12 mouse cellular contexts compared by ENCODE assay signal in the genomic region with DNA sequence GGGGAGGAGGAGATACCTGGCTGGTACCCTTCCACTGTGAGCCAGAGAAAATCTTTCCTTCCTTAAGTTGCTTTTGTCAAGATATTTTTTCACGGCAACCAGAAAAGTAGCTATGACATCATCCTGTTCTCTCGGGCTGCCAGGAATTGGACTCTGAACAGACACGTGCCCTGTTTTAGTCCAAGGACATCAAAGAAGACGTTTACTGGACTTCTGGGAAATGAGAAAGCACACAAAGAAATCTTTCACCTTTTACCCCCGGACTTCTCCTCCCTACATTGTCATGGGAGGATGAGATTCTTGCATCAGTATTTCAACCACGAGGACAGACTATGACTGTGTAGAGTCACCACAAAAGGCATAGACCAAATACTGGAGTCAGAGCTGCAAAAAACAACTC. TPM values are rescaled to one million over a fixed set of nuclear protein-coding genes. Genes with fewer than 3 reads are reported as not detected.
A peak's percentile ranks its signal among the peaks of the same experiment; 100 is the strongest.
DNase-seq lines count a peak whose midpoint lies in the region; ATAC-seq and TF ChIP-seq lines count a peak whose summit lies in the region.
"Had no signal": no experiment of that assay in that cellular context is flagged by ENCODE, and none has a peak within 500 bp of the region (broad histone marks: within the 10 kb centered on the region; RNA-seq: fewer than 3 reads in every experiment).

No protein-coding gene starts in this region.

- H3K4me3 ChIP-seq in forebrain, postnatal 0 days (ENCODE audit: low read depth, low read length): no peak overlapping the region
- no peak overlapping the region for H3K4me3 ChIP-seq in forebrain, embryonic 16.5 days (replicated peaks; ENCODE audit: low read length)
- no peak overlapping the region for H3K4me3 ChIP-seq in limb, embryonic 12.5 days (replicated peaks)
- no peak overlapping the region for H3K4me3 ChIP-seq in limb, embryonic 10.5 days
- H3K4me3 ChIP-seq in small intestine, adult 2 months (ENCODE audit: low read depth, low read length): no peak overlapping the region
- H3K4me3 ChIP-seq: megakaryocyte, embryonic 14.5 days; neural tube, embryonic 15.5 days had no signal

- 7% methylated on average over 6 of the region's 6 CpGs for WGBS in forebrain, postnatal 0 days
- 9% methylated on average over 6 of the region's 6 CpGs for WGBS in forebrain, embryonic 16.5 days
- 56% methylated on average over 6 of the region's 6 CpGs for WGBS in limb, embryonic 12.5 days
- WGBS in limb, embryonic 10.5 days: 61% methylated on average over 6 of the region's 6 CpGs
- 4% methylated on average over 6 of the region's 6 CpGs for WGBS in small intestine, adult 2 months

- no peak for DNase-seq in forebrain, postnatal 0 days
- DNase-seq in limb, embryonic 10.5 days (ENCODE audit: low spot score): no peak
- peak; percentile 71 for DNase-seq in brain, embryonic 14.5 days (ENCODE audit: low read depth)
- DNase-seq in ovary, postnatal 14 days (ENCODE audit: low spot score): no peak
- no peak for DNase-seq in cerebellum, adult 9-10 months
- DNase-seq: layer of hippocampus, postnatal 36 days had no signal

- no peaks in the 10 kb centered on the region for H3K4me1 ChIP-seq in forebrain, postnatal 0 days (ENCODE audit: insufficient read depth)
- H3K4me1 ChIP-seq in forebrain, embryonic 16.5 days (replicated peaks; ENCODE audit: control insufficient read depth, insufficient read depth, low read length): peaks cover 13% of the 10 kb centered on the region
- H3K4me1 ChIP-seq in limb, embryonic 12.5 days (replicated peaks): peaks cover 26% of the 10 kb centered on the region
- peaks cover 17% of the 10 kb centered on the region for H3K4me1 ChIP-seq in limb, embryonic 10.5 days
- H3K4me1 ChIP-seq in small intestine, adult 2 months (ENCODE audit: control insufficient read depth, insufficient read depth, insufficient read length, low read length): no peaks in the 10 kb centered on the region
- H3K4me1 ChIP-seq: megakaryocyte, embryonic 14.5 days had no signal

- H3K36me3 ChIP-seq in forebrain, postnatal 0 days (ENCODE audit: insufficient read depth): no peaks in the 10 kb centered on the region
- H3K36me3 ChIP-seq in forebrain, embryonic 16.5 days (ENCODE audit: control insufficient read depth, insufficient read depth): no peaks in the 10 kb centered on the region
- no peaks in the 10 kb centered on the region for H3K36me3 ChIP-seq in limb, embryonic 12.5 days
- H3K36me3 ChIP-seq in limb, embryonic 10.5 days: no peaks in the 10 kb centered on the region
- H3K36me3 ChIP-seq in small intestine, adult 2 months (ENCODE audit: control insufficient read depth, insufficient read depth, low read length): no peaks in the 10 kb centered on the region
- H3K36me3 ChIP-seq: neural tube, embryonic 15.5 days had no signal

- no peak overlapping the region for H3K9ac ChIP-seq in forebrain, postnatal 0 days
- no peak overlapping the region for H3K9ac ChIP-seq in forebrain, embryonic 16.5 days (replicated peaks; ENCODE audit: low read depth, low read length)
- H3K9ac ChIP-seq in limb, embryonic 12.5 days (replicated peaks): no peak overlapping the region
- H3K9ac ChIP-seq: neural tube, embryonic 15.5 days had no signal

- no peak for TF ChIP-seq POLR2A in brain, embryonic 14.5 days (IDR thresholded peaks at IDR 0.05; ENCODE audit: borderline replicate concordance, extremely low read depth, insufficient read depth, insufficient read length, poor library complexity, severe bottlenecking)
- TF ChIP-seq POLR2A in small intestine, adult 2 months (IDR thresholded peaks at IDR 0.05; ENCODE audit: low read depth, low read length): no peak

- H3K27ac ChIP-seq in forebrain, postnatal 0 days (ENCODE audit: low read depth, low read length): no peak overlapping the region
- H3K27ac ChIP-seq in forebrain, embryonic 16.5 days (ENCODE audit: low read length): no peak overlapping the region
- H3K27ac ChIP-seq in limb, embryonic 12.5 days: 0 out of 2 replicates have a peak overlapping the region, but pooled peaks have one; percentile 7
- H3K27ac ChIP-seq in limb, embryonic 10.5 days: no peak overlapping the region
- peak overlapping the region; percentile 56 for H3K27ac ChIP-seq in small intestine, adult 2 months (ENCODE audit: insufficient read depth, low read depth, low read length)
- H3K27ac ChIP-seq: neural tube, embryonic 15.5 days had no signal

- ATAC-seq in forebrain, postnatal 0 days: 0 out of 2 replicates have a peak, but pooled peaks have one; percentile 8
- no peak for ATAC-seq in forebrain, embryonic 16.5 days
- no peak for ATAC-seq in limb, embryonic 12.5 days (ENCODE audit: insufficient number of reproducible peaks, insufficient read depth, low FRiP score, low TSS enrichment, low read depth)

- no peak for TF ChIP-seq CTCF in forebrain, postnatal 0 days (IDR thresholded peaks at IDR 0.05; ENCODE audit: low read depth)
- no peak for TF ChIP-seq CTCF in brain, embryonic 14.5 days (IDR thresholded peaks at IDR 0.05; ENCODE audit: borderline replicate concordance, extremely low read depth, insufficient read depth, insufficient read length)
- TF ChIP-seq CTCF in small intestine, adult 2 months (IDR thresholded peaks at IDR 0.05; ENCODE audit: extremely low read depth, insufficient read length, insufficient replicate concordance, low read depth, low read length): no peak

- H3K9me3 ChIP-seq in forebrain, postnatal 0 days (ENCODE audit: low read length): no peaks in the 10 kb centered on the region
- no peaks in the 10 kb centered on the region for H3K9me3 ChIP-seq in forebrain, embryonic 16.5 days (ENCODE audit: control insufficient read depth, low read length)
- no peaks in the 10 kb centered on the region for H3K9me3 ChIP-seq in limb, embryonic 12.5 days
- no peaks in the 10 kb centered on the region for H3K9me3 ChIP-seq in limb, embryonic 10.5 days (replicated peaks)
- H3K9me3 ChIP-seq: neural tube, embryonic 15.5 days had no signal

- H3K4me2 ChIP-seq in forebrain, postnatal 0 days (ENCODE audit: low read depth): no peak overlapping the region
- no peak overlapping the region for H3K4me2 ChIP-seq in forebrain, embryonic 16.5 days (ENCODE audit: low read length)
- H3K4me2 ChIP-seq in limb, embryonic 12.5 days: no peak overlapping the region
- H3K4me2 ChIP-seq: neural tube, embryonic 15.5 days had no signal

- H3K27me3 ChIP-seq in forebrain, postnatal 0 days (ENCODE audit: insufficient read depth, low read length): no peaks in the 10 kb centered on the region
- no peaks in the 10 kb centered on the region for H3K27me3 ChIP-seq in forebrain, embryonic 16.5 days (replicated peaks; ENCODE audit: control insufficient read depth, insufficient read depth, low read length)
- H3K27me3 ChIP-seq in limb, embryonic 12.5 days: no peaks in the 10 kb centered on the region
- H3K27me3 ChIP-seq in limb, embryonic 10.5 days (ENCODE audit: low read depth, poor library complexity, severe bottlenecking): no peaks in the 10 kb centered on the region; the same call in 1 of the 2 replicates
- no peaks in the 10 kb centered on the region for H3K27me3 ChIP-seq in small intestine, adult 2 months (ENCODE audit: control insufficient read depth, insufficient read depth, low read length)
- H3K27me3 ChIP-seq: CH12.LX; megakaryocyte, embryonic 14.5 days; neural tube, embryonic 15.5 days had no signal

RNA-seq across cellular contexts. Expression of a gene that starts 14.7 kb away (rescaled TPM):
- total RNA-seq in forebrain, postnatal 0 days (2014; rRNA removed): 13.2 and 14.0 TPM in 2 replicates
- 8.6 and 10.6 TPM in 2 replicates for polyA plus RNA-seq in forebrain, postnatal 0 days (2015; fragmentation: Nextera tagmentation; extraction: Ambion mirVana)
- polyA plus RNA-seq in forebrain, embryonic 16.5 days (2015; fragmentation: Nextera tagmentation; extraction: Ambion mirVana): 3.7 and 4.8 TPM in 2 replicates
- 12.0 TPM in 2 replicates for polyA plus RNA-seq in limb, embryonic 12.5 days (2016; fragmentation: Nextera tagmentation; extraction: Ambion mirVana)
- 8.8 and 9.7 TPM in 2 replicates for polyA plus RNA-seq in limb, embryonic 10.5 days (2016; fragmentation: Nextera tagmentation; extraction: Ambion mirVana)
- polyA plus RNA-seq in brain, embryonic 14.5 days (2012; rRNA removed): 7.3 and 7.8 TPM in 2 replicates
- polyA plus RNA-seq in small intestine, adult 2 months (2012; rRNA removed): 7.6 and 7.8 TPM in 2 replicates
- total RNA-seq: CH12.LX had no signal

Comparison
In these comparisons a context has a peak if more than half of its experiments do, and no peak if none do; other contexts are left out.
1. H3K27ac ChIP-seq: peak in limb, embryonic 12.5 days (single experiment) and small intestine, adult 2 months (single experiment); none in forebrain, postnatal 0 days (single experiment), forebrain, embryonic 16.5 days (single experiment) and limb, embryonic 10.5 days (single experiment).